Mouse (Mus musculus): ENCODE data around the gene Rnaseh2c.

DNA sequence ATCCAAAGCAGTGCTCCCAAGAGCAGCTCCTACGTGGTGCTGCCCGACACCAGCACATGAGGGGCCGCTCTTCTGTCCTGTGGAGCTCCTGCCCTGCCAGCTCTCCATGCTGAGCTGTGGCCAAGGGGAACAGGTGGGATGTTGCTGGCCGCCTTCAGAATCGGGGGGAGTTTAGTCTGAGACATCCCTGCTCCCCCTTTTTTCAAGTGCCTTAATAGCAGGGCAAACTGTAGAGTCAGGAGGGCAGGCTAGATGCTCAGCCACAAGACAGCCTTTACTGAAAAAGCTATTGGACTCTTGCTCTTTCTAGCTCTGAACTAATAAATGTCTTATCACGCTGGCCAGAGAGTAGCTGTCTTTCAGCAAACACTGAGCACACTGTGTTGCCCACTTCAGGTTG is 46.1 kb downstream of the Rnaseh2c start:
- TF ChIP-seq CTCF (IDR thresholded peaks at IDR 0.05; ENCODE audit: low read depth) = no peak
- TF ChIP-seq EP300 (IDR thresholded peaks at IDR 0.05; ENCODE audit: low read depth) = no peak
